Mouse (Mus musculus): Measurements from ENCODE around the gene Gldc.
"Not testable (repeated sequence)": the region's sequence is repeated elsewhere in the genome, so short reads cannot be mapped to it uniquely, and the experiment has no call there.

Gldc gene

DNA sequence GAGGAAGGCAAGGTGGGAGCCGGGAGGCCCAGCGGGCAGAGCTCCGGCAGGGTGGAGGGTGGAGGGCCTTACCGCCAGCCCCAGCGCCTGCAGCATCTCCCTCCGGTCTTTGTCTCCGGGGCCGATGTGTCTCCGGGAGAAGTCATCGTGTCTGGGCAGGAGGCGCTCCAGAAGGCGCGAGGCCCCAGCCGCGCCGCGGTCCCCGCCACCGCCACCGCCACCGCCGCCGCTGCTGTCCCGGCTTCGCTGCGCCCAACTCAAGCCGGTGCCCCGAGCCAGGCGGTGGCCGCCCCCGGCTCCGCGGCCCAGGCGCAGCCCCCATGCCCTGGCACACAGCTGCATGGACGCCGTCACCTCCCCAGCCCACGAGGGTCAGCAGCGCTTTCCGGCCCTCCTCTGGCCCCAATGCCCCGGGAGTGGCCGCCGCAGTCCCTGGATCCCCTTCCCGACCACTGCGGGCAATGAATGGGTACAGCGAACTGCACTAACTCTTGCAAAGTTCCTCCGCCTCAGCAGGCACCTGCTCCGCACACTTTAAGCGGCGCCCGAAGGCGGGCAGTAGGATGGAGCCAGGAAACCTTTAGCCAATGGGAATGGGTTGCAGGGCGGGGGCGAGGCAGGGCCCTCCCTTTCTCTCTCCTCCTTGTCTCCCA lies at the start of gene Gldc:
Gene Gldc (minus strand): TSS at position 511 of the 653 bp plus-strand sequence.
- ATAC-seq (ENCODE audit: insufficient number of reproducible peaks, low FRiP score, low TSS enrichment), result peak; percentile 59; the same call in 1 of the 2 replicates

DNA sequence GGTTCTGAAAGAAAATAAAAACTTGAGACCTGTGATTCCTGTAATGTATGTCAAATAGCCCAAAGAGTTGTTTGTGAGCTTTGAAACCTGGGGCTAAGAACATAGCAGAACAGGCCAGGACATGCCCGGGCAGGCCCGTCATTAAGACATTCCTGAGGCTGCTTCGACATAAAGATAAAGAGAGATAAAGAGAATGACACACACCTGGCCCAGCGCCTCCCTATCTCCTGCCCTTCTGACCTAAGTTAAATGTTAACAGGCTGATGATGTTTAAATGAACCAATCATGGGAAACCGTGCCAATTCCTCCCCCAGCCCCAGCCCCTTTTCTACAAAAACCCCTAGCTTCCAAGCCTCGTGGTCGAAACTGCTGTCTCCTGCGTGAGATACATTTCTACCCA lies 47.4 kb upstream of the Gldc start:
- ATAC-seq (ENCODE audit: insufficient number of reproducible peaks, low FRiP score, low TSS enrichment), result not testable (repeated sequence)

DNA sequence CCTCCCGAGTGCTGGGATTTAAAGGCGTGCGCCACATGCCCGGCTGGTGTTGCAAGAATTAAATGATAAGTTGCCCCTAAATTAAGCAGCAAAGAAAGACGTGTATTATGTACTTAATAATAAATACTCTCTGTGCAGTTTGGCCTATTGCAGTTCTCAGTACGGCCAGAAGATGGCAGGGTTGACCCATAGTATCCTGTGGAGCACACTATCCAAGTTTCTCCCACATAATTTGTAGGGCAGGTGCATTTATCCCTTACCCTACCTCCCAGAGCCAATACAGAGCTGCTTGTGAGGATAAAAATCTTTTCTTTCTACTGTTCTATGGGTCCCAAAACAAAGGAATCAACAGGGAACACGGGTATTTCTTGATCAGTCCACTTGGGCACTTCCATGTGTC lies 42.1 kb upstream of the Gldc start:
- no peak for ATAC-seq (ENCODE audit: insufficient number of reproducible peaks, low FRiP score, low TSS enrichment)

DNA sequence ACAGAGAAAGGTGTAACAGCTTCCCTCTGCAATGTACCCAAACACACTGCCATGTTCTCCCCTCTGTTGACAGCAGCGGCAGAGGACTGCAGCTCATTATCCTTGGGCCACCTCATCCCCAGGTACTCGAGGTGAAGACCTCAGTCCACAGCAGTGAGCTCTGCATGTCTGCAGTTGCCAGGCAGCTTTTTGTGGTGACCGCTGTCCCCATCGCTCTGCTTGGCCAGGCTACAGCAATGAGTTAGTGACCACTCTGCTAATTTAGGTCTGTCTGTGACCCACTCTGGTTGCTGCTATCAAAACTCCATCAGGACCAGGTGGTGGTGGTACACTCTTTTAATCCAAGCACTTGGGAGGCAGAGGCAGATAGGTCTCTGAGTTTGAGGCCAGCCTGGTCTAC lies 41.0 kb upstream of the Gldc start:
- ATAC-seq (ENCODE audit: insufficient number of reproducible peaks, low FRiP score, low TSS enrichment), result no peak

DNA sequence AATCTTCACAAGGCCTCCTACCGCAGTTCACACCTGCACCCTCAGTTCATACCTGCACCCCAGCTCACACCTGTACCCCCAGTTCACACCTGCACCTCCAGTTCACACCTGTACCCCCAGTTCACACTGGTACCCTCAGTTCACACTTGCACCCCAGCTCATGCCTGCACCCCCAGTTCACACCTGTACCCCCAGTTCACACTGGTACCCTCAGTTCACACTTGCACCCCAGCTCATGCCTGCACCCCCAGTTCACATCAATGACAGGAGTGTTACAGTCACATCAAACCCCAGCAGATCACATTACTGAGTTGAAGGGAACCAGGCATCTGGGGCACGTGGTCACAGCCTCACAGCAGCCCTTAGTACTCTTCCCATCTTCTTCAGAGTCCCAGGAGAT lies 40.5 kb upstream of the Gldc start:
- not testable (repeated sequence) for ATAC-seq (ENCODE audit: insufficient number of reproducible peaks, low FRiP score, low TSS enrichment)

DNA sequence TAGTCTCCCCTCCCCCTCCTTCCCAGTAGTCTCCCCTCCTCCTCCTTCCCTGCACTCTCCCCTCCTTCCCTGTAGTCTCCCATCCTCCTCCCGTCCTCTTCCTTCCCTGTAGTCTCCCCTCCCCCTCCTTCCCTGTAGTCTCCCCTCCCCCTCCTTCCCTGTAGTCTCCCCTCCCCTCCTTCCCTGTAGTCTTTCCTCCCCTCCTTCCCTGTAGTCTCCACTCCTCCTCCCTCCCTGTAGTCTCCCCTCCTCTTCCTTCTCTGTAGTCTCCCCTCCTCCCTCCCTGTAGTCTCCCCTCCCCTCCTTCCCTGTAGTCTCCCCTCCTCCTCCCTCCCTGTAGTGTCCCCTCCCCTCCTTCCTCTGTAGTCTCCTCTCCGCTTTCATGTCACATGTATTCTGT lies 38.8 kb upstream of the Gldc start:
- ATAC-seq (ENCODE audit: insufficient number of reproducible peaks, low FRiP score, low TSS enrichment), result no peak

DNA sequence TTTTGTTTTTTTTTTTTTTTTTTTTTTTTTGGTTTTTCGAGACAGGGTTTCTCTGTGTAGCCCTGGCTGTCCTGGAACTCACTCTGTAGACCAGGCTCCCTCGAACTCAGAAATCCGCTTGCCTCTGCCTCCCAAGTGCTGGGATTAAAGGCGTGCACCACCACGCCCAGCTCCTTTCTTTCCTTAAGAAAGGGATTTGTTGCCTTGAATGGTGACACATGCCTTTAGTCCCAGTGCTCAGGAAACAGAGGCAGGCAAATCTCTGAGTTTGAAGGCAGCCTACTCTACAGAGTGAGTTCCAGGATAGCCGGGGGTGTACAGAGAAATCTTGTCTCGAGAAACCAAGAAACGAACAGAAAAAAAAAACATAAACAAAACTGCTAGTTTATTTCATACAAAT lies 33.8 kb upstream of the Gldc start:
- ATAC-seq (ENCODE audit: insufficient number of reproducible peaks, low FRiP score, low TSS enrichment), result not testable (repeated sequence)

DNA sequence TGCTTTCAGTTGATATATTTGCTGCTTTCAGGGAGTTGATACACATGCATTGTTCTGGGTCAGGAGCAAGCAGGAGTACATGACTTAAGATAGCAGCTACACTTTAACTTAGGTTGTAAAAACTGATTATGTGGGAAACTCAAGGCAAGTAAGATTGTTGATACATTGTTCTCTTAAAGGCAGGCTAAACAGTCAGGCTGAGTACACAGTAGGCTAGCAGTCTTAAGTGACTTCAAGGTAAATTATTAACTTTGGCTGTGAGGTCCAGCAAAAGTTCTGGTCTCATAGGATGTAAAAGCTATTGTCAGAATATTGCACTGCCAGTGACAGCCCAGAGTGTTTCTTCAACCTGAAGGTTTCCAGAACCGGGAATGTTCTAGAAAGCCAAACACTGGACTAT lies 31.8 kb upstream of the Gldc start:
- ATAC-seq (ENCODE audit: insufficient number of reproducible peaks, low FRiP score, low TSS enrichment), result no peak

DNA sequence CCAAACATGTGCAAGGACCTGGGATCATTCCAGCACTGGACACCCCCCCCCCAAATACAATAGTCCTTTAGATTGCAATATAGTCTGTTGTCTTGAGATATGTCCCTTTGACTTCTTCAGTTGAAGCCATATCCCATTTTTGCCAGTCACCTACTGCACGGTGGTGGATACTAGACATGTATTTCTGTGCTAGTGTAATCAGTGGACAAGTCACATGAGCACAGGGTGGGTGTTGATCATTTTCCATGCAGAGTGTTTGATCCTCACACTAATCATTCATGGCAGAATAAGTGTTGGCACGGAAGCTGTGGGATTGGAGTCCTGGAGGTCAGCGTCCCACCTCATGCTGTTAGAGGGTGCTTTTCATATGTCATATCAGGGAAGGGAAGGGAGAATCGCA lies 30.6 kb upstream of the Gldc start:
- no peak for ATAC-seq (ENCODE audit: insufficient number of reproducible peaks, low FRiP score, low TSS enrichment)

DNA sequence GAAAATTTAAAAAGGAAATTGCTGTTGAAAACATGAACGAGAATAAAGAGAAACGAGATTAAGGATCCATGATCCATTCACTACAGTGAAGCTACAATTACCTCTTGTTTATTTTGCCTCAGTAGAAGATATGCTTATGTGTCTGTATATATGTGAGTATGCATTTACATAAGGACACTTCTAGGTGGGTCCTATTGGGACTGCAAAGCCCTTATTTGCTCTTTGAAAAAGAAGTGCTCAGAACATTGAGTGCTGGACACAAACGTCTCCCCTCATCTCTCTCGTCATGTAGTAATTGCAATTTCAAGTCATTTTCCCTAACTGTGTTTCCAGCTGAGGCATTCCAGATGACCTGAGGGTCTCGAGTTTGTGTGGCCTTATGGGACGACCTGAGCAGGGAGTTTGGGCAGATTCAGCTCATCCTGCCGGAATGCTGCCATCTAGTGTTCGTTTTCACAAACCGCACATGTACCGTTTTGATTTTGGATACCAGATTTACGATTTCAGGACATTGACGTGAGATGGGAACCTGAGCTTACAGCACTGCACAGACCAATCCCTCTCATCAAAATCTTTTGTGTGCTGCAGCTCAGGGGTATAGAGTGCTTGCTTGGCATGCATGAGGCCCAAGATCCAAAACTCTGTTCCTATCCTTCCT lies 30.1 kb upstream of the Gldc start:
- 0 out of 2 replicates have a peak, but pooled peaks have one; percentile 20 for ATAC-seq (ENCODE audit: insufficient number of reproducible peaks, low FRiP score, low TSS enrichment)

DNA sequence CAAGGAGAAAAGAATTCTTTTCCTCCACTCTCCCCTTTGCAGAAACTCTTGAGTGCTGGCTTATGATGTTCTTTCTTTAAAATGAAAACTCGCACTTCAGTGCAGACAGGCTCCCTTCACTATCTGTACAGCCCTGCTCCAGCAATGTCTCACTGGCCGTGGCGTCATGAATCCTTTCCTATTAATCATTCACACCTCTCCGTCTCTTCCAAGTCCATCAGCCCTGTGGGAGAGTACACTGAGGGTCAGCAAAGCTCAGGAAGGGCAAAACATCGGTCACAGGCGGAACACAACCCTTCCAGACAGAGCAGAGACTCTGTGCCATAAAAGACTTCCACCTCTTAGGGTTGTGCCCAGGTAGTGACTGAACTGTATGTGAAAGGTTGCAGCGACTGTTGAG lies 26.9 kb upstream of the Gldc start:
- no peak for ATAC-seq (ENCODE audit: insufficient number of reproducible peaks, low FRiP score, low TSS enrichment)

DNA sequence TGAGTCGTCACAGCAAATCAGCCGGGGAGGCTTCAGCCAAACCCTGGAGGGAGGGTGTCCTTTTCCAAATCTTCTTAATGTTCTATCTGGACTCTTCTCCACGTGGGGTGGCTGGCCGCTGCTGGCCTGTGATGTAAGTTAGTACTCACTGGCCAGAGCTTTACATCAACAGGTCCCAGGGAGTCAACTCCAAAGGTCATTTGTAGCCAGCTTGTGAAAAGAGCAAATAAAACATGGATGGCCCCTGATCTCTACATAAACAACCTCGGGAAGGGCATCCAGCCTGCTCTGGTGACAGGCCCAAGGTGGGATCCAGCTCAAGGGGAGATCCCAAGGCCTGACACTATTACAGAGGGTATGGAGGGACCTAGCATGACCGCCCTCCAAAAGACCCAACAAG lies 19.8 kb upstream of the Gldc start:
- no peak for ATAC-seq (ENCODE audit: insufficient number of reproducible peaks, low FRiP score, low TSS enrichment)

DNA sequence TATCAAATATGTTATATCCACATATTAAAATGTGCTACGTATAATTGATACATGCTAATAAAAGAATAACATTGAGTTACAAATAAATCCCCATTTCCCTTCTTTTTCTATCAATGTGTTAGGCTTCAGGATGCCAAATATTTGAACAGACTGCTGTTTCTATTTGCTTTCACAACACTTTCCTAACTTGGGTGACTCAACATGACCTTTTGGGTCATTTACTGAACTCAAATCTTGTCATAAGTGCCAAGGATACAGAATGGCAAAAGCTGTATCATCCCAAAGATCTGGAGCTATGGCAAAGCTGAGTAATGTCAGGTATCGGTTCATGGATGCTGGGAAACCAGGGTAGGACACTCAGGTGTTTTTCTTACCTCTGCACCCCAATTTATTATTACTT lies 12.0 kb upstream of the Gldc start:
- no peak for ATAC-seq (ENCODE audit: insufficient number of reproducible peaks, low FRiP score, low TSS enrichment)

DNA sequence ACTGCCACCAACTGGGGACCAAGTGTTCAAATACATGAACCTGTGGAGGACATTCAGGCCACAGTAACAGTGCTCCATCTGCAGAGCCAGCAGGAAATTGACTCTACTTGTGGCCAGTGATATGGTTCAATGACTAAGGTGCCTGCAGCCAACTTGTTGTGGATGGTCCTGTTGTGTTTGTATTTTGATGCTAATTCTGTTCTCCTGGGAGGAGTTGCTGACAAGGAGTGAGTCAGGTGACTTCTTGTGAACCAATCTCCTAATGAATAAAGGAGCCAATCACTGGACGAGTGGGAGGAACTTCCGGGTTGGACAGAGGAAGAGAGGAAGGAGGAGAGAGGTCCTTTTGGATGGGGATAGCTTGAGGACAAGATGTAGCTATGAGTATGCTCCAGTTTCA lies 10.3 kb upstream of the Gldc start:
- no peak for ATAC-seq (ENCODE audit: insufficient number of reproducible peaks, low FRiP score, low TSS enrichment)

DNA sequence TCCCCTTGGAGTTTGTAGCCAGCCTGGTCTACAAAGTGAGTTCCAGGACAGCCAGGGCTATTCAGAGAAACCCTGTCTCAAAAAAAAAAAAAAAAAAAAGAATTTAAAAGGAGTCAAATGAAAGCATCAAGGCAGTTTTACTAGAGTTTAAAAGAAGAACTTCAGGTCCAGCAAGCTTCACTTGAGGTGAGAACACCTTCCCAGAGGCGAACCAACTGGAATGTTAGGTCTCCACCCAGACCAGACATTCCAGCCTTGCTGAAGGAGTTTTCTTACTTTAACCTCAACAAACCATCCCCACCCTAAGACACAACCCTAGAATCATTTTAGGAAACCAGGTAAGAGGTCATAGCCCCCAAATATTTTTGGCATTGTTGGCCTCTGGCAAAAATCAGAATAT lies 4.8 kb upstream of the Gldc start:
- ATAC-seq (ENCODE audit: insufficient number of reproducible peaks, low FRiP score, low TSS enrichment), result no peak

DNA sequence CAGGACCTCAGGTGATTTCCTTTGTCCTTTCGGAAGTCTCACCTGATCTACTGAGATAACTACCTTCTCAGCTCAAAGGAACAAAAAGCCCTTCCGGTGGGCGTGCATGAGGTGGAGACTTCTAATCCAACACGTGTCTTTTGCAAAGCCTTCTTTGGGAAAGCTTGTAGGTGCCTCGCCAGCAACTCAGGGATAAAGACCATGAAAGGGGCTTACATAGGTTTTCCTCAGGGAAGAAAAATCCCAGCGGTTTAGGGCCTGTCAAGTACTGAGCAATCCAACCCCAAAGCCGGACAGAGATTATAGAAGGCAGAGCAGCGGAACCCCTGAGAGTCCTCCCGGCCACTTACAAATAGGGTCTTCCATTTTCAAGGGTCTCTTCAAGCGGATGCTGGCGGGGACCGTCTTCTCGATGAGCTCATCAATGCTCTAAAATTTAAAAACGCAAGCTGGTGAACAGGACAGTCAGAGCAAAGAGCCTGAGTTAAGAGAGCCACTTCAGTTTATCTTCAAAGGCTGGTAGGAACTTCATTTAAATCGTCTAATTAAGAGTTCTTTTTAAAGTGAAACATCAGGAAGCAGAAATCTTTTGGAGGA lies 1.1 kb downstream of the Gldc start:
- ATAC-seq (ENCODE audit: insufficient number of reproducible peaks, low FRiP score, low TSS enrichment), result no peak

DNA sequence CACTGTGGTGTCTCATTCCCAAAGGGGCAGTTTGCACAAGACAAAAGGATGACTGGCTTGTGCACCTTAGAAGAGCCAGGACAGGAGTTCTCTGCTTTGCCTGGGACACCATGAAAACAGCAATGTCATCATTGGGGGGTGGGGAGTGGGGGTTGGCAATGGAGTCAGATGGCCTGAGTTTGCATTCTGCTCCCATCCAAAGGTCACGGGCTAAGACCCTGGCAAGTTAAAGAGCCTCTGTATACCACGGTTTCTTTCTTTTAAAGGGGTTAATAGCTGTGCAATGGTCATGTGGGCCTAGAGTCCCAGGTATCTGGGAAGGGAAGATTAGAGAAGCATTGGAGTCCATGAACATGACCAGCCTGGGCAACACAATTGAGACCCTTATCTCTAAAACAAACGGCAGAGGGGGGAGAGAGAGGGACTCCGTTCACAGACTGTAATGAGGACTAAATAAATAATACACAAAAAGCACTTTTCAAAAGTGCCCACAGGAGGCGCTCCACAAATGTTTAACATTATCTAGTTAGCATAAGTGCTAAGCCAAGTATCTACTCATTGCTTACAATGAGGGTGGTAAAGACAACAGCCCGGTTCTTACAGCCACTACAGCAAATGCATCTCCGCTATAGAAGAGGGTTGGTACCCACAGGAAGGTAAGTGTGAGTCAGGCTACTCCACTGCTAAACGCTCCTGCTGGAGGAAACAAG lies 3.7 kb downstream of the Gldc start:
- no peak for ATAC-seq (ENCODE audit: insufficient number of reproducible peaks, low FRiP score, low TSS enrichment)

DNA sequence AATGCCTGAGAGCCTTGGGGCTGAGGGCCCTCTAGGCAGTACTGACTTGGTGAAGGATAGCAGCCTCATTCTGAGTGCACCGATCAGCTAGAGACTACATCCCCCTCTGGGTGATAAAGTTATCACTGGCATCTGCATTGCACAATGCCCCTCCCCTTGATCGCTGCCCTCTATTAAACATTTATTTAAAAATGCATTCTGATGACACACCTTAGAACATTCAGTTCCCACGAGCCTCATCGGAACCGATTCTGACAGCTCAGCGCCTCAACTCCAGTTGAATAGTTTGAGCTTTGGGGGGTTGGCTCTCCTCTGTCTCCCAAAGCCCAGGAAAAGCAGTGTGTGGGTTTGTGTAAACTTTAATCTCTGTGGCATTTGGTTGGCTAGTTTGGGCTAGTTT lies 4.9 kb downstream of the Gldc start:
- ATAC-seq (ENCODE audit: insufficient number of reproducible peaks, low FRiP score, low TSS enrichment), result no peak

DNA sequence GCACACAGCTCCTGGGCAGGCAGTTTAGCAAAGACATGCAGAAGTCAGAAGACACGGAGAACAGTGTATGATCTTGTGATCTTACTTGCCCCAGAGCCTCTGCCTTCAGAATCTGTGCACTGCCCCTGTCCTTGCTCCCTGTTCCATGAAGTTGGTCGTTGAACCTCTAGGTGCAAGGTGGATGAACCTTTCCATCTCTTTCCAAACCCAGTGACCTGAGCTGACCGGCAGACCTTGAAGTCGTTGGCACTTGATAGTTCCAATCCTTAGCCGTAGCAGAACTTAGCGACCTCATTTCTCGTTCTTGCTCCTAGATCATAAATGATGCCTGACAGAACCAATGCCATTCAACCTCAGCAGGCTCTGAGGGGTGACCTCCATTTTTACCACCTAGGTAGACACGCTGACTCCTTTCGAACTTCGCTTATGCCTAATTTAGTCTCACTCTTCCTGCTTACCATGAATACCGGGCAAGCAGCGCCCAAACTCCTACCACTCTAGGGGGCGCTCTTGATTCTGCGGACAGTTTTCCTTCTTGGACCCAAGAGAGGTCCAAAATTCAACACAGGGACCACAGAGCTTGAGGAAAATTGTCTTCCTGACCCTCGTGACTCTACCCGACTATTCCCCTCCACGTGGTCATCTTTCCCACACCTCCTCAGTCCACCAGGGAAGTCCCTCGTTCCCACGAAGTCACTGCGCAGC lies 8.3 kb downstream of the Gldc start:
- ATAC-seq (ENCODE audit: insufficient number of reproducible peaks, low FRiP score, low TSS enrichment), result no peak

DNA sequence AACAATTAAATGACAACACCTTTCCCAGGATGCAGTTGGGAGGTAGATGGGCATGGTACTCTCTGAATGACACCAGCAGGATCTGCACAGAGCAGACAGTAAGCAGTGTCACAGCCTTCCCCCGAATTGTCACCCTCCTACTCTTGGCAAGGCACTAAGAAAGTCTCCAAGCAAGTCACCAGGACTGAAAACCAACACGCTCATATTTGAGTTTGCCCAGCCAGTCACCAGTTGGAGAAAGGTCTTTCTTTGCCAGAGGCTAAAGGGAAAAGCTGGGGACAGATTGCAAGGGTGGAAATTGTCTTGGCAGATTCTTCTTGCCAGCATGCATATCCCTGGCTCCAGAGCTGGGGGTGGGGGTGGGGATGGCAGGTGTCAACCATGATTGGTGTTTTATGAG lies 11.0 kb downstream of the Gldc start:
- ATAC-seq (ENCODE audit: insufficient number of reproducible peaks, low FRiP score, low TSS enrichment), result no peak

DNA sequence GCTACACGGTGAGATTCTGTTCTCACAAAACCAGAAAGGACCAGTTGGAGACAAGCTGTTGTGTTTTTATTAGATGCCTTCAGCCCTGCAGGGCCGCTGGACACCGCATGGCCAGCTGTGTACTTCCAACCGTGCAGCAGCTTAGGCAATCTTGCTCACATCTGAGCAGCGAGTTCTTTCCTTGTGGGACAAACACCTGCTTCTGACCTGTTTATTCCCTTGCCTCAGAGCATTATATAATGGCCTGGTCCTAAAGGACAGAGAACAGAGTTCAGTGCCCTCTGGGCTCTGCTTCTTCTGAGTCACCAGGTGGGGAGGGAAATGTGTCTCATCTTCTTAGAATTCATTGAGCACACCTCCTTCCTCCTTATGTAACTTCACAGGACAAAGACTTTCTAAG lies 12.4 kb downstream of the Gldc start:
- ATAC-seq (ENCODE audit: insufficient number of reproducible peaks, low FRiP score, low TSS enrichment), result no peak
